Mouse (Mus musculus) ES-E14 (cell line): Measurements from ENCODE around the gene Grk6. TPM values are rescaled to one million over a fixed set of nuclear protein-coding genes. Genes with fewer than 3 reads are reported as not detected.

Source experiments
- DNase-seq: peaks from one replicate; pipeline ENCODE4 v3.0.0-alpha.2; 2013; ENCODE audit warnings: low read depth, low spot score
- H3K27ac ChIP-seq: 2 replicates; pipeline ENCODE4 v1.5.1; 2012; ENCODE audit warnings: low read depth, mild to moderate bottlenecking, low read length, moderate library complexity, mixed read lengths; ENCODE audit not compliant: poor library complexity, insufficient read depth, severe bottlenecking
- H3K36me3 ChIP-seq: 2 replicates; pipeline ENCODE4 v1.6.1; 2012; ENCODE audit warnings: mild to moderate bottlenecking, low read length, moderate library complexity, mixed read lengths; ENCODE audit not compliant: control insufficient read depth, poor library complexity, insufficient read depth, severe bottlenecking
- H3K4me1 ChIP-seq, 2 experiments: fragments of 150-350 bp in 1 of 2; sonication (generic) in 1 of 2; 2 replicates each; pipeline ENCODE4 v1.6.1; 2012; ENCODE audit warnings: low read length in 2 of 2, mild to moderate bottlenecking in 1 of 2, mixed read lengths in 1 of 2; ENCODE audit not compliant: control insufficient read depth in 2 of 2, insufficient read depth in 2 of 2, poor library complexity in 1 of 2
- H3K4me3 ChIP-seq, 2 experiments: fragments of 150-350 bp in 1 of 2; sonication (generic) in 1 of 2; 2 replicates each; pipeline ENCODE4 v1.5.1; 2012; ENCODE audit warnings: low read length in 2 of 2, low read depth in 1 of 2, mild to moderate bottlenecking in 1 of 2, mixed read lengths in 1 of 2; ENCODE audit not compliant: insufficient read depth in 1 of 2, poor library complexity in 1 of 2, severe bottlenecking in 1 of 2
- H3K9ac ChIP-seq: 2 replicates; pipeline ENCODE4 v1.6.1; 2012; ENCODE audit warnings: low read depth, mild to moderate bottlenecking, low read length, mixed read lengths; ENCODE audit not compliant: poor library complexity, insufficient read depth, severe bottlenecking
- H3K9me3 ChIP-seq: fragments of 150-350 bp; sonication (generic); 2 replicates; pipeline ENCODE4 v1.6.1; 2012; ENCODE audit warnings: low read depth, mild to moderate bottlenecking, low read length; ENCODE audit not compliant: control insufficient read depth, insufficient read depth
- CHD2 ChIP-seq: IDR thresholded peaks from 2 replicates; pipeline ENCODE4 v1.6.1; 2014; ENCODE audit warnings: mild to moderate bottlenecking, low read depth, low read length, inconsistent platforms
- HCFC1 ChIP-seq: IDR thresholded peaks from 2 replicates; pipeline ENCODE4 v1.6.1; 2012; ENCODE audit warnings: low read length, inconsistent platforms, borderline replicate concordance; ENCODE audit not compliant: insufficient read depth
- MAFK ChIP-seq: IDR thresholded peaks from 2 replicates; pipeline ENCODE4 v1.6.1; 2014; ENCODE audit warnings: mild to moderate bottlenecking, low read depth, low read length, inconsistent platforms; ENCODE audit not compliant: insufficient read depth
- ZC3H11A ChIP-seq: IDR thresholded peaks from 2 replicates; pipeline ENCODE4 v1.6.1; 2012; ENCODE audit warnings: low read depth, mild to moderate bottlenecking, inconsistent platforms, low read length, borderline replicate concordance
- ZNF384 ChIP-seq: IDR thresholded peaks from 2 replicates; pipeline ENCODE4 v1.6.1; 2012; ENCODE audit warnings: low read depth, low read length, inconsistent platforms
- in situ Hi-C, 2 experiments: fragments of 600-800 bp; cut with MboI; formaldehyde crosslinking; loops; one replicate each; pipeline ENCODE4 v1.15.1; 2025; ENCODE audit warnings: low sequenced_read_pairs in 2 of 2, inconsistent platforms in 1 of 2; ENCODE audit not compliant: unreplicated experiment in 2 of 2
- total RNA-seq: library from RNA; depleted of rRNA; stranded (reverse); fragments of 300-350 nt; gene quantifications from 2 replicates; pipeline ENCODE4 v1.2.3, GENCODE M21; 2012

Grk6 gene
- total RNA-seq, 1 experiment: 74.7 TPM

DNA sequence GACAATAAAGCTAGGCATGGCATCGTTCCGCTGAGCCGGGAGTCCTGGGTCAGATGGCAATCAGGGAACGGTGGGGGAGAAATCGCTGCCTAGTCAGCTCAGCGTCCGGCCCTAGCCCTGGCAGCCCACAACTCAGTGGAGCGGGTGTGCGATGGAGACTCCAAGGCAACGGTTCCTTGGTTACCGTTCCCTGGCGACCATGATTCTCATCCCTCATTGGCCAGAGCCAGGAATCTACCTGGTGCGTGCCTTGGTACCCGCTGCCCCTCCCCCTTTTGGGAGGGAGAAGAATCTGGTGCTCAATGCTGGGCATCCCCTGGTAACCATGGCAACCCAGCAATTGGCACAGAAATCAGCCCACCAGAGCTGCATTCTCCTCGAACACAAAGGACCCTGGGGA lies 38.7 kb downstream of the Grk6 start:
- H3K4me1 ChIP-seq: peaks cover 3 to 10% of the 10 kb centered on the region in 2 experiments; a peak in 2 of 4 replicates
- in situ Hi-C loops: no loop called here
- no peak for DNase-seq
- H3K9ac ChIP-seq: no peak overlapping the region
- no peaks in the 10 kb centered on the region for H3K9me3 ChIP-seq
- H3K36me3 ChIP-seq: no peaks in the 10 kb centered on the region
- no peak for TF ChIP-seq MAFK
- no peak for TF ChIP-seq ZC3H11A
- TF ChIP-seq ZNF384: no peak
- no peak for TF ChIP-seq CHD2
- TF ChIP-seq HCFC1: no peak
- no peak overlapping the region for H3K4me3 ChIP-seq
- H3K27ac ChIP-seq: no peak overlapping the region

GRCm38 (mm10) chr13:55484520-55485088 lies 39.7 kb downstream of the Grk6 start:
- Histone ChIP-seq H3K27ac (no peak overlapping the region), H3K9me3 (no peaks in the 10 kb centered on the region), H3K9ac (no peak overlapping the region), H3K36me3 (no peaks in the 10 kb centered on the region), H3K4me3 (no peak overlapping the region), H3K4me1 (peaks cover 3 to 10% of the 10 kb centered on the region in 2 experiments; a peak in 2 of 4 replicates)
- DNase-seq: no peak
- in situ Hi-C loops: no loop called here
- no peak for TF ChIP-seq HCFC1
- no peak for TF ChIP-seq CHD2
- no peak for TF ChIP-seq ZC3H11A
- no peak for TF ChIP-seq ZNF384
- TF ChIP-seq MAFK: no peak

DNA sequence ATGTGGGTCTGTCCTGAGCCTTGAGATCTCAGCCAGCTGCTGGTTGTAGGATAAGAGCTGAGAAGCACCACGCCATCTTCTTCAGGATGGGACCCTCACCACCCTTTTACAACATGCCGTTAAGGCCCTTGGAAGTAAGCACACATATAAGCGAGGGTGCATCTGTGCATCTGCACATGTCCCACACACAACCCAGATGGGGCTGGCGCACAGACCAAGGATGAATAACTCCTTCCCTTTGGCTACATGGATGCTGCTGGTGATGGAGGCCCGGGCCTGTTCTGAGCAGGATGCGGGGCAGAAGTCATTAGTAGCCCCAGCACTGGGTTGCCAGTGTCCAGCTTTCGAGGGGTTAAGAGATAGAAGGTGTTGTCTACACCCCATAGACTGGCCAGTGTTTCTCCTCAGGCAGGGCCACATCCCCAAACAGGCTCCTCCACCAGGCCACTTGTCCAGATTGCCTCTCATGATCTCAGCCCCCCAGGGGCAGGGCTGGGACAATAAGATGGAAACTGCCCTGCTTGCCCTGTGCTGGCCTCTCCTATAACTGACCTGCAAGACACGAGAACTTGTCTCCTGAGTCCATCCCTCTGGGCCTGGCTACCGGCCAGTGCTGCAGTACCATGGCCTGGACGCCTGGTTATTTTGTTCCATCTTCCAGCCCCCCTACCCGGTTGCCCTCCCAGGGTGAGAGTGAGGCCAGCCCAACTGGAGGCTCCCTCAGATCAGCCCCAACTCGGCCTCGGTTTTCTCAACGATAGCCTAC lies 41.3 kb downstream of the Grk6 start:
- no peaks in the 10 kb centered on the region for H3K36me3 ChIP-seq

GRCm38 (mm10) chr13:55486916-55487577 lies 42.2 kb downstream of the Grk6 start:
- in situ Hi-C loops: no loop called here
- H3K9me3 ChIP-seq: no peaks in the 10 kb centered on the region
- peak overlapping the region; percentile 75 for H3K9ac ChIP-seq
- H3K4me3 ChIP-seq: peak overlapping the region; percentile 78 to 94
- no peaks in the 10 kb centered on the region for H3K36me3 ChIP-seq
- no peak overlapping the region for H3K27ac ChIP-seq
- no peak for DNase-seq
- no peak for TF ChIP-seq ZNF384
- TF ChIP-seq ZC3H11A: no peak
- no peak for TF ChIP-seq CHD2
- no peak for TF ChIP-seq HCFC1
- TF ChIP-seq MAFK: no peak
- H3K4me1 ChIP-seq: peaks cover 3 to 8% of the 10 kb centered on the region in 2 experiments; a peak in 2 of 4 replicates

More for the DNA sequence above, 41.3 kb downstream of the Grk6 start:
- Histone ChIP-seq H3K4me1 (peaks cover 3 to 12% of the 10 kb centered on the region in 2 experiments; a peak in 2 of 4 replicates), H3K9me3 (no peaks in the 10 kb centered on the region), H3K27ac (no peak overlapping the region), H3K4me3 (peak overlapping the region in 1 of 2 experiments; percentile 78; a peak in 1 of 4 replicates), H3K9ac (no peak overlapping the region)
- TF ChIP-seq CHD2 (no peak), MAFK (no peak), HCFC1 (no peak), ZNF384 (no peak), ZC3H11A (no peak)
- DNase-seq: no peak
- in situ Hi-C loops: no loop called here
